Mouse (Mus musculus): ENCODE results near the gene Creb3l2.

- TF ChIP-seq GATA1 (IDR thresholded peaks at IDR 0.05; ENCODE audit: low read length) = no peak
- no peak for TF ChIP-seq TAL1 (IDR thresholded peaks at IDR 0.05; ENCODE audit: low read length)
Observed at GRCm38 (mm10) chr6:37473674-37474342, 31.9 kb upstream of the Creb3l2 start.
